Mouse (Mus musculus): Measurements from ENCODE around the gene Amigo1. TPM values are rescaled to one million over a fixed set of nuclear protein-coding genes. Genes with fewer than 3 reads are reported as not detected.
A peak's percentile ranks its signal among the peaks of the same experiment; 100 is the strongest.

The Amigo1 gene
- polyA plus RNA-seq, 1 experiment = 5.5 TPM

- Histone ChIP-seq H3K4me1 (ENCODE audit: control insufficient read depth, insufficient read depth, low read length) (no peaks in the 10 kb centered on the region), H3K27ac (ENCODE audit: insufficient read depth, low read length) (no peak overlapping the region), H3K4me3 (ENCODE audit: insufficient read depth, low read length) (no peak overlapping the region)
- TF ChIP-seq POLR2A (IDR thresholded peaks at IDR 0.05; ENCODE audit: low read depth, low read length) (no peak), CTCF (IDR thresholded peaks at IDR 0.05; ENCODE audit: borderline replicate concordance, insufficient read depth, low read length) (no peak)
These were observed 27.6 kb upstream of the Amigo1 start for GRCm38 (mm10) chr3:108158383-108159037.

- Histone ChIP-seq H3K4me1 (ENCODE audit: control insufficient read depth, insufficient read depth, low read length) (no peaks in the 10 kb centered on the region), H3K4me3 (ENCODE audit: insufficient read depth, low read length) (no peak overlapping the region), H3K27ac (ENCODE audit: insufficient read depth, low read length) (no peak overlapping the region)
- TF ChIP-seq POLR2A (IDR thresholded peaks at IDR 0.05; ENCODE audit: low read depth, low read length) (no peak), CTCF (IDR thresholded peaks at IDR 0.05; ENCODE audit: borderline replicate concordance, insufficient read depth, low read length) (no peak)
These were observed 22.0 kb upstream of the Amigo1 start for GRCm38 (mm10) chr3:108164091-108164490.

GRCm38 (mm10) chr3:108164807-108165206 lies 21.3 kb upstream of the Amigo1 start:
- H3K4me3 ChIP-seq (ENCODE audit: insufficient read depth, low read length) = no peak overlapping the region
- H3K27ac ChIP-seq (ENCODE audit: insufficient read depth, low read length) = no peak overlapping the region
- peak; percentile 85 for TF ChIP-seq CTCF (IDR thresholded peaks at IDR 0.05; ENCODE audit: borderline replicate concordance, insufficient read depth, low read length)
- TF ChIP-seq POLR2A (IDR thresholded peaks at IDR 0.05; ENCODE audit: low read depth, low read length) = no peak
- H3K4me1 ChIP-seq (ENCODE audit: control insufficient read depth, insufficient read depth, low read length) = no peaks in the 10 kb centered on the region

GRCm38 (mm10) chr3:108165532-108166315 lies 20.4 kb upstream of the Amigo1 start:
- TF ChIP-seq POLR2A (IDR thresholded peaks at IDR 0.05; ENCODE audit: low read depth, low read length) (no peak), CTCF (IDR thresholded peaks at IDR 0.05; ENCODE audit: borderline replicate concordance, insufficient read depth, low read length) (no peak)
- Histone ChIP-seq H3K4me3 (ENCODE audit: insufficient read depth, low read length) (no peak overlapping the region), H3K4me1 (ENCODE audit: control insufficient read depth, insufficient read depth, low read length) (no peaks in the 10 kb centered on the region), H3K27ac (ENCODE audit: insufficient read depth, low read length) (no peak overlapping the region)

GRCm38 (mm10) chr3:108166486-108167211 lies 19.5 kb upstream of the Amigo1 start:
- no peak overlapping the region for H3K4me3 ChIP-seq (ENCODE audit: insufficient read depth, low read length)
- TF ChIP-seq POLR2A (IDR thresholded peaks at IDR 0.05; ENCODE audit: low read depth, low read length) (no peak), CTCF (IDR thresholded peaks at IDR 0.05; ENCODE audit: borderline replicate concordance, insufficient read depth, low read length) (no peak)
- H3K4me1 ChIP-seq (ENCODE audit: control insufficient read depth, insufficient read depth, low read length) = no peaks in the 10 kb centered on the region
- no peak overlapping the region for H3K27ac ChIP-seq (ENCODE audit: insufficient read depth, low read length)

- Histone ChIP-seq H3K27ac (ENCODE audit: insufficient read depth, low read length) (no peak overlapping the region), H3K4me1 (ENCODE audit: control insufficient read depth, insufficient read depth, low read length) (no peaks in the 10 kb centered on the region), H3K4me3 (ENCODE audit: insufficient read depth, low read length) (no peak overlapping the region)
- no peak for TF ChIP-seq POLR2A (IDR thresholded peaks at IDR 0.05; ENCODE audit: low read depth, low read length)
- TF ChIP-seq CTCF (IDR thresholded peaks at IDR 0.05; ENCODE audit: borderline replicate concordance, insufficient read depth, low read length) = no peak
These were observed 18.6 kb upstream of the Amigo1 start for GRCm38 (mm10) chr3:108167499-108167898.

- H3K4me1 ChIP-seq (ENCODE audit: control insufficient read depth, insufficient read depth, low read length) = no peaks in the 10 kb centered on the region
- no peak overlapping the region for H3K27ac ChIP-seq (ENCODE audit: insufficient read depth, low read length)
- no peak for TF ChIP-seq POLR2A (IDR thresholded peaks at IDR 0.05; ENCODE audit: low read depth, low read length)
- TF ChIP-seq CTCF (IDR thresholded peaks at IDR 0.05; ENCODE audit: borderline replicate concordance, insufficient read depth, low read length) = no peak
- H3K4me3 ChIP-seq (ENCODE audit: insufficient read depth, low read length) = no peak overlapping the region
These were observed 16.9 kb upstream of the Amigo1 start for GRCm38 (mm10) chr3:108169199-108169598.

- no peak overlapping the region for H3K4me3 ChIP-seq (ENCODE audit: insufficient read depth, low read length)
- H3K27ac ChIP-seq (ENCODE audit: insufficient read depth, low read length) = no peak overlapping the region
- no peaks in the 10 kb centered on the region; the same call in 1 of the 2 replicates for H3K4me1 ChIP-seq (ENCODE audit: control insufficient read depth, insufficient read depth, low read length)
- TF ChIP-seq CTCF (IDR thresholded peaks at IDR 0.05; ENCODE audit: borderline replicate concordance, insufficient read depth, low read length) (no peak), POLR2A (IDR thresholded peaks at IDR 0.05; ENCODE audit: low read depth, low read length) (no peak)
These were observed 11.2 kb upstream of the Amigo1 start for GRCm38 (mm10) chr3:108174672-108175531.
